Mouse (Mus musculus) splenic B cell, adult 2 months (primary cell): ENCODE results near the gene A630095N17Rik.

Experiments used
- DNase-seq: peaks from one replicate; pipeline ENCODE4 v3.0.0-alpha.2; 2011; ENCODE audit warnings: low read depth, low spot score
- H3K27me3 ChIP-seq: 2 replicates; pipeline ENCODE4 v1.6.1; 2012; ENCODE audit warnings: mild to moderate bottlenecking, low read length, moderate library complexity, mixed read lengths; ENCODE audit not compliant: control insufficient read depth, poor library complexity, insufficient read depth, severe bottlenecking
- H3K36me3 ChIP-seq: 2 replicates; pipeline ENCODE4 v1.6.1; 2012; ENCODE audit warnings: mild to moderate bottlenecking, low read length, moderate library complexity, mixed read lengths; ENCODE audit not compliant: control insufficient read depth, poor library complexity, insufficient read depth, severe bottlenecking

Gene A630095N17Rik

DNA sequence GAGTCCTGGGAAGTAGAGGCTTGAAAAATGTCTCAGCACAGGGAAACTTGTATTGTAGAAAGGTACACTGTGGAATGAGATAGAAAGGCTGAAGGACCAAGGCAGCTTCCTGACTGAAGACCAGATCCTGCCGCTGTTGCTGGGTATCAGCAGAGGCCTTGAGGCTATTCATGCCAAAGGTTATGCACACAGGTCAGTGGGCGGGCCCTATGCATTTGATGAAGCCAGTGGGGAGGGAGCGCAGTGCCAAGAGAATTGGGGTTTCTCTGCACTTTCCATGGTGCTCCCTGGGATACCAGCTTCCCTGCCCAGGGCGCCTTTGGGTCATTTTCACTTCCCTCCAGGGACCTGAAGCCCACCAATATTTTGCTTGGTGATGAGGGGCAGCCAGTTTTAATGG lies 19.4 kb downstream of the A630095N17Rik start:
- Histone ChIP-seq H3K36me3 (peaks cover 13% of the 10 kb centered on the region), H3K27me3 (no peaks in the 10 kb centered on the region)
- DNase-seq, result no peak

DNA sequence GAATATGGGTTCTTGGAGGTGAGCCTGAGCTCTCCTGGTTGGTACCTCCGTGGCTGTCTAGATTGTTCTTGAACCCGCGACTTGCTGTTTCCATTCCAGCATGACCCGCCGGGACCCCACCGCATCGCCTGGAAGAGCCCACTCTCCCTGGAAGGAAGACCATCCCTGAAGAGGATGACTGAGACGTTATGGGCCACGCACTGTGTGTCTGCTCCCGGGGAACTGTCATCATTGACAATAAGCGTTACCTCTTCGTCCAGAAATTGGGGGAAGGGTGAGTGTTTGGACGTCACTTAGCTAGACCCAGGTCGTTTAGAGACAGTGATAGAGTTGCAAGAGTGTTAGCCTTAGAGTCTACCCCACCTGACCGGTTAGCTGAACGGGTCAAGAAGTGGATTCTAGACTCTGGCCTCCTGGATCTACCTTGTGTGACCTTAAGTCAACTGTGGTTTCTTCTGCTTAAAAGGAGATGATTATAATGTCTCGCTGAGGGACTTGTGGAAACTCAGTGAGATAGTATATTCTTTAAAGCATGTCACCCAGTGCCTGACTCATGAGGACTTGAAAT lies 20.7 kb downstream of the A630095N17Rik start:
- Histone ChIP-seq H3K36me3 (peaks cover 13% of the 10 kb centered on the region), H3K27me3 (no peaks in the 10 kb centered on the region)
- DNase-seq, result no peak

DNA sequence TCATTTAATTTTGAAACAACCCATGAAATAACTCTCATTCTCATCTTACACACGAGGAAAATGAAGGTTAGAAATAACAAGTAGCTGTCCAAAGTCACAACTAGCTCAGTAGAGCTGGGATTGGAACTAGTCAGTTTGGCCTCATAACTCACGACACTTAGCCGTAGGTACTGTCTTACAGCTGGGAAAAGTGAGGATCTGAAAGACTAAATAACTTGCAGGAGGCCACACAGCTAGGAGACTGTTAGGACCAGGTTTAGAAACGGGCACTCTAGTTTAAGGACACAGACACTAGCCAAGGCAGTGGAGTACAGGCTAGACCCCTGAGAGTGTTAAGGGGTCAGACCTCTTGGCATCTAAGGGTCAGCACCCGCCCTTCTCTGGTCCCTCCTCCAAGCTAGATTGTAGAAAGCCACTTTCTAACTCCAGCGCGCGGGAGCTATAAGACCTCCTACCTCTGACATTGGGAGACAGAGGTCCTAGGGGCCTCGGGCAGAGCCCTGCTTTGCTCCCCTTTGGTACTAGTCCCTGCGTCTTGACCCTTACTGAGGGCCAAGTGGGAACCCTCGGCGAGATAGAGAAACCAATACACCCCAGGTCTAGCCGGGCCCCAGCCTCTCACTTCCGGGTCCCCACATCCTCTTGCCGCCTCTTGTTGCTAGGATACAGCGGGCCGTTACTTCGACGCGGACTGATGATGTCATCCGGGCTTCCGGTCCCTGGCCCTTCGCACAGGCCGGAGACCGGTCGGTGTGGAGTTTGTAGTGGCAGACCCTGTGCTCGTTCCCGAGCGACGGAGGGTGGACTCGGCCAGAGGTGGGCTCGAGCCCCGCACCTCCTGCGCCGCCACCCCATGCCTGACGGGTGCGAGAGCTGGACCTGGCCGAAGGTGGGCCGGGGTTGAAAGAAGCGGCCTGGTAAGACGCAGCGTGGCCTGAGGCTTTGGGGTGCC lies 21.5 kb downstream of the A630095N17Rik start, which contains the start of the genes Glb1l and Stk16:
TSS of gene Glb1l (minus strand) at position 678 of the 952 bp plus-strand sequence.
TSS of gene Stk16 (plus strand) at position 703 of the 952 bp plus-strand sequence.
- peak; percentile 97 for DNase-seq
- Histone ChIP-seq H3K36me3 (peaks cover 10% of the 10 kb centered on the region; the same call in 1 of the 2 replicates), H3K27me3 (no peaks in the 10 kb centered on the region)

DNA sequence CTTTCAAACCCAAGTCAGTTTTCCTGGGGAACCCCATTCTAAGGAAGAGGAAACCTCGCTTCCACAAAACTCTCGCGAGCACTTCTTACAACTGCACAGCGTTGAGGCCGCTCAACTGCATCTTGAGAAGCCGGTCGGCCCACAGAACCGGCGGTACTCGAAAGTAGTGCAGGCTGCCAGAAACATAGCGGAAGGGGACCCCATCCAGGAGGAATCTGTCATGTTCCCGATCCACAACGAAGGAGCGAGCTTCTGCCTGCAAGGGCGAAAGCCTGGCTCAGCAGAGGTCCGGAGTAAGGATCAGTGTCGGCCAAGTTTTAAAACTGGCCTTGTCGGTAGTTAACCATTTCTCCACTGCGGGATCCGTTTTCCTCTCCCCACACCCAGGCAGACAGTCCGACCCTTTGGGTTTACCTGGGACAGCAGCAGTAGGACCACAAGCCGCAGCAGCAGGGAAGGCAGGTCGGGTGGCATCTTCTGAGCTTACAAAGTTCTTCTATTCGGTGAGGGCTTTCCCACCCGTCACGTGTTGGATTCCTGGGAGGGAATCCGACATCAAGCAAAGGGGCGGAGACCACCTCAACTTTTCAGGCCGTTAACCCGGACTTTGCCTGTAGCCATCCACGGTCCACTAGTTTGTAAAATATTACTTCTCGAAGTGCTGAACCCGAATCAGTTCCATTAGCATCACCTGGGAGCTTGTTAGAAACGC lies 22.8 kb downstream of the A630095N17Rik start:
- H3K36me3 ChIP-seq, result peaks cover 2% of the 10 kb centered on the region; the same call in 1 of the 2 replicates
- no peaks in the 10 kb centered on the region for H3K27me3 ChIP-seq
- DNase-seq, result no peak

DNA sequence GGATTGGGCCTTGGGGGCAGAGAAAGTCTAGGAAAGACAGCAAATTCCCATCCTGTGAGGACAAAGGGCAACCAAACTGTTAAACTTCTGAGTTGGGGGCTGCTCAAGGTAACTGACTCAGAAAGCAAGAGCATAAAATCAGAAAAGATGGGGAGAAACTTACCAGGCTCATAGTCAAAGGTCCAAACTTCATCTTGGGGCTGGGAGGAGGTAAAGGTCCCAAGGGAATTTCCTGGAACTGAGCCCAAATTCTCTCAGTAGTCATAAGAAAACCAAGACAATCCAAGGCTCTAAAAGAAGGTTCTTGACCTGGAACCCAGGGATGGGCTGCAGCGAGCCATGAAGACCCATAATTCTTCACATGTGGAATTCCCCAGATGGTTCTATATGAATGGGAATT lies 30.7 kb downstream of the A630095N17Rik start:
- no peaks in the 10 kb centered on the region for H3K27me3 ChIP-seq
- peaks cover 4% of the 10 kb centered on the region; the same call in 1 of the 2 replicates for H3K36me3 ChIP-seq
- no peak for DNase-seq

DNA sequence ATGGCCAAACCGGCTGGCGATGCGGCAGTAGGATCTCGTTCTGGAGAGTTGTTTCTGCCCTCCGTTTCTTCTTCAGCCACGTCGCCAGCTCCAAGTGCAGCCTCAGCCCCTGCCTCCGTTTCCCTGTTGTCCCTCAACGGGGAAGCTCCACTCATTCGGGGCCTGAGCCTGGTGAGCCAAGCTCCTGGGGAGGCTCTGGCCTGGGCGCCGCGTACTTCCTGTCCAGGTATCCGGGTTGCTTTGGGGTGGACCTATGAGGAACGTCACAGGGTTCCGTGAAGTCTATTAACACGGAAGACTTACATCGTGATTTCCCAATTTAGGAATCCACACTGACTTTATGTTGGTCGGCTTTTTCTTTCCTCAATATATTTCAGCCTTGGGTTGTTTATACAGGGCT lies 39.5 kb downstream of the A630095N17Rik start:
- H3K27me3 ChIP-seq, result no peaks in the 10 kb centered on the region
- peaks cover 2% of the 10 kb centered on the region; the same call in 1 of the 2 replicates for H3K36me3 ChIP-seq
- DNase-seq, result peak; percentile 52

DNA sequence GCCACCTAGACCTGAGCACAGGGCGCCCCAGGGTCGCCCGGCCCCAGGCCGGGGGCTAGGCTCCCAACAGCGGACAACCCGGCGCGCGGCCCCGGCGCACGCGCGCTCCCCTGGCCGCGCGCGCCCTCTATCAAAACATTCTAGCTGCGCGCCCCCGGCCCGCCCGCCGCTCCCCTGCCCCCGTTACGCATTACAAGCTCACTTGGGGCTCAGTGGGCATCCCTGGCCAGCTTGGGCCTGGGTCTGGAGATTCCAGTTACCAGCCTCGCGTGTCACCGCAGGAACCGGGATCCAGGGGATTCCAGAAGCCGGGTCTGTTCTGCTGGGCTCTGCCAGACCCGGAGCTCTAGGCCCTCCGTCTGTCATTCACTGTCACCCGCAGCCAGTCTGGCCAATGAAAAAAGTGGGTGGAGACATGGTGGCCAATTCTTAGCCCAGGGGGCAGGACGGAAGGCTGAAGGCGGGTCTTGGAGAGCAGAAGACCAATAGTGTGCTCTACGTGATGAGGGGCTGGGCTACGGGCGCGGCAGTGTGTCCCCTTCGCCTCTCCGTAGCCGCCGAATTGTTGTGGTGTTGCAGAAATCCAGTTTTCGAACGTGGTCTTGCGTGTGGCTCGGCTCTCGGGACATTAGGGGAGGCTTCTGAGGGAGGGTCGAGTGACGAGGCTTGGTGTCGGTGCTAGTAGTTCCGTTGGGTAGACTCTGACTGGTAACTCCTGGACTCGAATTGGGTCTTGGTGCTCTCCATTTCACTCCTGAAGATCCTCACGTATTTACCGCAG lies 40.1 kb downstream of the A630095N17Rik start, which contains the start of the genes Ankzf1 and Atg9a:
TSS of gene Ankzf1 (plus strand) at position 530 of the 781 bp plus-strand sequence.
TSS of gene Atg9a (minus strand) at position 575 of the 781 bp plus-strand sequence.
- Histone ChIP-seq H3K36me3 (peaks cover 2% of the 10 kb centered on the region), H3K27me3 (no peaks in the 10 kb centered on the region)
- DNase-seq, result peak; percentile 97

DNA sequence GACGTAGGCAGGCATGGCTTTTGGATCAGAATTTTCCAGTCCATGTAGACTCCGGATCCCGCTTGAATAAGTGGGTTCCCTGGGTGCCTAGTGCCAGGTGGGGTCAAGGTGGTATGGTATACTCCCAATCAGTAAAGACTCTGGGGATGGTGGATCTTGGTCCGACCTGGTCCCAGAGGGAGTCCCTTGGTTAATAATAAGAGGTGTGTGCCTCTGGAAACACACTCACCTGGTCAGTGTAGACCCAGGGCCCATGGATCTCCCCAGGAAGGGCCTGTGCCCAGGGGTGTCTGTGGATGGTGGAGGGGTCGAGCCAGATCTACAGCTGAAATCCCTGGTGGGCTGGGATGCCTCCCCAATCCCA lies 40.7 kb downstream of the A630095N17Rik start:
- no peak for DNase-seq
- peaks cover 2% of the 10 kb centered on the region for H3K36me3 ChIP-seq
- no peaks in the 10 kb centered on the region for H3K27me3 ChIP-seq

DNA sequence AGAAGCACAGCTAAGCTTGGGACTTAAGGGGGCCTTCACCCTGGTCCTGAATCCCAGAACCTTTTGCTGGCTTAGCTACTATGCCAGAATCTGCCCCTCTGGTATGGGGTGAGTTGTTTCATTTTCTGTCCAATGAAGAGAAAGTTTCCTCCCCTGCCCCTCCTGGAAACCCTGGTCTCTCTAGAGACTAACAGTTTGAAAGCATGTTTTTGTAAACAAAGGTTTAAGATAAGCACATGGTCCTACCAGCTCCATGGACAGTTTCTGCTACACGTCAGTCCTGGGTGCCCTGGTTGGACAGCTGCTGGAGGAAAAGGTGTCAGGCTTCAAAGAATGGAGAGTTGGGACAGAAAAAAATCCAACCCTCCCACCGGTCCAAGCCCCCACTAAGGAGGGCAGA lies 41.3 kb downstream of the A630095N17Rik start:
- Histone ChIP-seq H3K27me3 (no peaks in the 10 kb centered on the region), H3K36me3 (peaks cover 2% of the 10 kb centered on the region)
- no peak for DNase-seq

DNA sequence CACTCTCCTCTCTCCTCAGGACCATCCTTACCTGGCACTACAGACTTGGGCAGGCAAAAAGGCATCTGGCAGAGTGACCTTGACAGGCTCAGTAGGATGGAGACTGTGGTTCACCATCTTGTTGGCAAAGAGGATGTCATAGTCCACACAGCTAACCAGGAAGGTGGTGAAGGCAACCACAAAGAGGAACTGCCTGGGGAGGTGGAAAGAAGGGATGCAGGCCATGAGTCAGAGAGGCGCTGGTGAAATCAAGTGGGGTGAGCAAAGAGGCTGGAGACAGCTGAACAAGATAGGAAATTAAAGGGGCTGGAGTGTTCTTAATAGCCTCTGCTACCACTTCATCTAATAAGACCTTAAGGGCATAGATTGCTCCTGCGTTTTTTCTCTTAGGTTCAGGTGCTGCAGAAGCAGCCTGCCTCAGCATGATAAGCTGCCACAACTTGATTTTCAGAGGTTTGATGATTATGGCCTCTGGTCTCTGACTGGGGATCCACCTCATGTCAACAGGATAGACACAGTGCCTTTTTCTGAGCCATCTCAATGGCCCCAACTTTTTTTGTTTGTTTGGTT lies 43.9 kb downstream of the A630095N17Rik start:
- DNase-seq, result no peak
- Histone ChIP-seq H3K36me3 (peaks cover 2% of the 10 kb centered on the region), H3K27me3 (no peaks in the 10 kb centered on the region)

DNA sequence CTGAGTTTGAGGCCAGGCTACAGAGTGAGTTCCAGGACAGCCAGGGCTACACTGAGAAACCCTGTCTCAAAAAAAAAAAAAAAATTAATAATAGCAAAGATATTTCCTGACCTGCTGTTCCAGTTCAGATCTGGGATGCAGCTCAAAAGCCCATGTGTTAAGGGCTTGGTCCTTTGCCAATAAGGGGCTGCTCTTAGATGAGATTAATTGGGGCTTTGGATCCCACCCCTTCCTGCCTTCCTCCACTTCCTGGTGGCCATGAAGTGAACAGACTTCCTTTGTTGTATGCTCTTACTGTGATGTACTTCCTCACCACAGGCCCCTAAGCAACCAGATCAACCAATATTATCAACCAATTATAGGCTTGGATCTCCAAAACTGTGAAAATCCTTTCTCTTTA lies 44.8 kb downstream of the A630095N17Rik start:
- Histone ChIP-seq H3K36me3 (peaks cover 2% of the 10 kb centered on the region), H3K27me3 (no peaks in the 10 kb centered on the region)
- DNase-seq, result no peak

DNA sequence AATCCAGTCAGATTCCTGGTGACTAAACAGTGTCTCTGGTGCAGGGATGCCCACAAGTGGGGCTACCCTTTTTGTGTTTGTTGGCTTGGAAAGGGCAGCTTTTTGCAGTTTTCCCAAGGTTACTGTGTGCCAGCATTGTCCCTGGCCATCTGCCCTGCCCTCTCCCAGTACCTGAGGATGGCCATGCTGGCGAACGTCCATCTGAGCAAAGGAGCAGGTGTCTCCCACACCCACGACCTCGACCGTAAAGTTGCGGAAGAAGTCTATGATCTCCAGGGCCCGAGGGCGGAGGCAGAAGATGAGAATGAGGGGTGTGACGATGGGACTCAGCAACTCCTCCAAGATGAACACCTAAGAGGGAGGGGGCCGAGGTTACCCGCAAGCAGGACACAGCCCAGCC lies 46.4 kb downstream of the A630095N17Rik start:
- peaks cover 2% of the 10 kb centered on the region for H3K36me3 ChIP-seq
- DNase-seq, result no peak
- no peaks in the 10 kb centered on the region for H3K27me3 ChIP-seq

DNA sequence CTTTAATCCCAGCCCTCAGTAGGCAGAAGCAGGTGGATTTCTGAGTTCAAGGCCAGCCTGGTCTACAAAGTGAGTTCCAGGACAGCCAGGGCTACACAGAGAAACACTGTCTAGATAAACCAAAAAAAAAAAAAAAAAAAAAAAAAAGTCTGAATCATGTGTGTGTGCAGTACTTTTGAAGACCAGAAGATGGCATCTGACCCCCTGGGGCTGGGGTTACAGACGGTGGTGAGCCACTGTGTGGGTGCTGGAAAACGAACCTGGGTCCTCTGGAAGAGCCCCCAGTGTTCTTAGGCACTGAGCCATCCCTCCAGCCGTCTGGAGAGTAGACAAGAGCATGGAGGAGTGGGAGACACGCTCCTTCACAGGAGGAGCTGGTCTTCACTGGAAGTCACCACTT lies 49.7 kb downstream of the A630095N17Rik start:
- no peaks in the 10 kb centered on the region; the same call in none of the 2 replicates for H3K36me3 ChIP-seq
- H3K27me3 ChIP-seq, result no peaks in the 10 kb centered on the region
- DNase-seq, result no peak
